Mouse (Mus musculus): ENCODE measurements around the gene Dgkq. TPM values are rescaled to one million over a fixed set of nuclear protein-coding genes. Genes with fewer than 3 reads are reported as not detected.

Dgkq gene
- 11.9 TPM for polyA plus RNA-seq (2014; fragmentation: Illumina TruSeq; extraction: RNeasy Lipid Tissue Mini Kit (QIAGEN cat#74804); ENCODE audit: low read depth, low replicate concordance)

DNA sequence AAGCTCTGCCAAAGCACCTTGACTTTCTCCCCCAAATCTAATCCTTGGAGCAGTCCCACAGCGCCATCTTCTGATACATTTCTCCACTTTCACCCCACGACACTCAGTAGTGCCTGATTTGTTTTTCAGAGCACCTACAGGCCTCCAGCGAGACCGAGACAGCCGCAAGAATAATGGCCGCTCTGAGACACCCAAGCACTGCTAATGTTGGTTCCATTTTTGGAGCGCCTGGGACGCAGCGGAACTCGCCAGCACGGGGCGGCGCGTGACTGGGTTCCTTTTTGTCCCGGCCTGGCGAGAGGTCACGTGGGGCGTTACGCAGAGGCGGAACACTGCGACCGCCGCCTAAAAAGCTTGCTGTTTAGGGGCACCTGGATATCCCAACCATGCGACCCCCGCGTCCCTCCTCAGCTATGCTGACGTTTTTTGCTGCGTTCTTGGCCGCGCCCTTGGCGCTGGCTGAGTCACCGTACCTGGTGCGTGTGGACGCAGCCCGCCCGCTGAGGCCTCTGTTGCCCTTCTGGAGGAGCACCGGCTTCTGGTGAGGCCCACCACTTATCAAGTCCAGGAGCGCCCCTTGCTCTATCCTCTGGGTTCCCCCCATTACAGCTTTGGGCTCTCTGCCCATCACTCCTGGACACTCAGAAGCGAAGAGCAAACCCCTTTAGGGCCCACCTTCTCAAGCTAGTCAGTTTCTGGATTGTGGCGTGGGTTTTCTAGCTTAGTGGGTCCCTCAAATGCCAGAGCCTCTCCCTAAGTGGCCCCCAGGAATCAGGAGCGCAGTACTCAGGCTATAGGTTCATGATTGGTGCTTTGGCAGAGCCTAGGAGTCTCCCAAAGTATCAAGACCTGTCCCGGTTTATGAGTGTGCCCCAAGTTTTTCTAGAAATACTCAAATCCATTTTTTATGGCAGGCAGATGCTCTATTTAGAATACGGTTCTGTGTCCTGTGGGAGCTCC, at the start of gene Dgkq:
Gene Dgkq, minus strand, starts transcription at position 696 of the 960 bp plus-strand sequence.

DNA sequence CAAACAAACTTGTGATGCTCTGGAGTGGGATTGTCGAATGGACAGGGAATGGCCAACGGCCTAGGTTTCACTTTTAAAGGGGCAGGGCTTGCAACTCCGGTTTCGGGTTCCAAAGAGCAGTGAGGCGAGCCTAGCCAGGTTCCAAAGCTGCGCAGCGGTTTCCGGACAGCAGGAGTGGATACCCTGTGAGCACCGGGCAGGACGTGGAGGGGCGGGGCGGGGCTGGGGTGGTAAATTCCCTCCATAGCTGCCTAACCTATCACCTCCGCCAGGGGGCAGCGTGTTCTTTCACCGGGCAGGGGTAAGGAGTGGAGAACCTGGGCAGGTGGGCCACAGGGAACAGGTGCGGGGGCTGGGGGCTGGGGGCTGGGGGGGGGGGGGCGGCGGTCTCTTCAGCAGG, 22.8 kb upstream of the Dgkq start, which contains the start of gene Fgfrl1:
Gene Fgfrl1, plus strand, starts transcription at position 112 of the 400 bp plus-strand sequence.

DNA sequence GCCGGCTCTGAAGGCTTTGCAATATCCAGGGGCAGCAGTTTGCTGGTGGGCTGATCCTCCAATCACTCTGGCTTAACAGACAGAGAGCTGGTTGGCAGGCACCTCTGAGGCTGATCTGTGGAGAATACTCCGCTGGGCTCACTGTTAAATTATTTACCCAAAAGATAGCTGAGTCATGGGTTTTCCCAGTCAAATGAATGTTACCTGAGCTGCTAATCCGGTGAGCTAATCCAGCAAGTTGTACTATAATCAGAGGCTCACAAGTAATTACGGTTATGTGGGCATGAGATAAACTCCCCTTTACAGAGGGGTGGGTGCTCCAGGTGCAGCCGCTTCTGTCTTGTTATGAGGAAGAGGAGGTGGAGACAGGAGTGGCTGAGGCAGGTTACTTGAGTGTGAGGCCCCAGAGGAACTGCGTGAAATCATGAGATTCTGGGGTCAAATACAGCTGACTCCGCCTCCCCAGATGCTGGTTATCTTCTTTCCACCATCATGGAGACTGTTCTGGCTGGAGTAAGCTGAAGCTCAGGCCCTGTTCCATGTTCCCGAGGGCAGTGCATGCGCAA, 5.9 kb upstream of the Dgkq start, which contains the start of gene Slc26a1:
Gene Slc26a1, minus strand, starts transcription at position 319 of the 566 bp plus-strand sequence.

DNA sequence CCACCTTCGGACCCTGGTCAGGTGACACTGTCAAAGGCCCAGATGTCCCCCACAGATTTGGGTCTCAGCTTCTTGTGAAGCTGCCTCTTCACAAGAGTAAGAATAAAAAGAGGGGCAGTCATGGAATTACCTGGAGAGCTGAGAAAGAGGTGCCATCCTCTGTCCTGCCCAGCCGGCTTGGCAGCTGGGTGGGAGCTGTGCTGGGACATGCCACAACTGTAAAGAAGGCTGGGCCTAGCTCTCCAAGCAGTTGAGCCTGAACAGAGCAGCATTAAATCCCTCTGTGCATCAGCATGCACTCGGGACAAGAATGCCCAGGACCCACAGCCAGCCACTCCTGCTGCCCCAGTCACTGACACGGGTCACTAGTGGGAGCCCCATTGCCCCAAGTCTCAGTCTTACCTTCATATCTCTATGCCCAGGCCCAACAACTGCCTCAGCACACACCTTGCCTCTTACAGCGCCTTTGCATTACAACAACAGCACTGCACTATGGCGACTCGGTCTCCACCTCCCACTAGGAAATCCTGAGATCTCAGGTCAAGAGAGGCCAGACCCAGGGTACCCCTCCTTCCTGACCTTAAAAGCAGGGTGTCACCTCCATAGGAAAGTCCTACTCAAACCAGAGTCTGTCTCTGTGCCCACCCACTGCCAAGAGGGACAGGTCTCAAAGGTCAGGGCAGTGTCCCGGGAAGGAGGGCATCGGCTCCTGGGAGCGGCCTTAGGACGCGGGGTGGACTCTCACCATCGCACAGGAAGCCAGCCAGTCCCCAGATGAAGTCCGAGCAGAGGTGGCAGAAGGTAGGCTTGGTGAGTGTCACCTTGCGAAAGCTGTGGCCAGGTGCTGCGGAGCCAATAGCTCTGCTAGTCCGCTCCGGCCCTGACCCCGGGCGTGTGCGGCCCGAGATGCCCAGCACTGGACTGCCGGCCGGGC, 9.5 kb downstream of the Dgkq start, which contains the start of gene Idua:
Gene Idua, plus strand, starts transcription at position 634 of the 934 bp plus-strand sequence.

DNA sequence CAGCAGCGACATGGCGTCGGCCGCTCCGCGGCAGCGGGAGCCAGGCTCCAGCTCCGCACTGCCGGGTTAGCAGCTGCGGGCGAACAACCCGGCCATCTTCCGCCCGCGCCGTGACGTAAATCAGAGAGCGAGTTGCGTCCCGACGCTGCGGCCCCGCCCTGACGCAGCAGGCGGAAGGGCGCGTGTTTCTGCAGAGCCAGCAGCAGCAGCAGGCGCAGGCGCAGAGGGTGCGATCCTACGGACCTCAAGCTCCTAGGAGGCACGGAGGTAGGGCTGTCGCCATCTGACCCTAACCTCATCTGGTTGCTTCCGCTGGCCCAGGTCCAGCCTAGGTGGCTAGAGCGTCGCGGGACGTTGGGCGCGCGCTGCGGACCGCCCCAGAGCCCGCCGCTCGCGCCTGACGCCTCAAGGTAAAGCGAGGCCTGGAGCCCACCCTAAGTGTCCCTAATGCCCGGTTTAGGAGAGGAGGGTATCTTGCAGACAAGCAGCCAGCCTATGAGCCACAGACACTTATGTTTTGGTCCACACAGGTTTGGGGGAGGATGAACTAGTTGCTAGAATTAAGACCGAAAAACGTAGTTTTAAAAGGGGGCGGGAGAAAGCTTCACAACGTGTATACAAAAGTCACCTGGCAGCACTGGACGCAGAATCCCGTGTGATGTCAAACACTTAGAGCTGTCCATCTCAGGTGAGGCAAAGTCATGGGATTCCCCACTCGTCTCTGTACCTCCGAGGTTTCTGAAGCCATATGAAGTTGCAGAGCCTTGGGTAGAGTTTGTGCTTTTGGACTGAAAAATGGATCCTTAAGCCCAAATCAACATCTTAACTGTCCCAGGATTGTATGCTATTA, 39.6 kb downstream of the Dgkq start, which contains the start of the genes Gak and Tmem175:
Gene Gak, minus strand, starts transcription at position 122 of the 850 bp plus-strand sequence.
Gene Tmem175, plus strand, starts transcription at position 137 of the 850 bp plus-strand sequence.

Other genes with a start within 250 kb of the Dgkq start
- 3,167 TPM for gene Atp5k, start 235.2 kb downstream of the Dgkq start, polyA plus RNA-seq (2014; fragmentation: Illumina TruSeq; extraction: RNeasy Lipid Tissue Mini Kit (QIAGEN cat#74804); ENCODE audit: low read depth, low replicate concordance)
- 2.4 TPM for gene Mfsd7a, start 220.8 kb downstream of the Dgkq start, polyA plus RNA-seq (2014; fragmentation: Illumina TruSeq; extraction: RNeasy Lipid Tissue Mini Kit (QIAGEN cat#74804); ENCODE audit: low read depth, low replicate concordance)
- gene Pcgf3, start 208.4 kb downstream of the Dgkq start, polyA plus RNA-seq (2014; fragmentation: Illumina TruSeq; extraction: RNeasy Lipid Tissue Mini Kit (QIAGEN cat#74804); ENCODE audit: low read depth, low replicate concordance), result 11.9 TPM
- gene Cplx1, start 119.6 kb downstream of the Dgkq start, polyA plus RNA-seq (2014; fragmentation: Illumina TruSeq; extraction: RNeasy Lipid Tissue Mini Kit (QIAGEN cat#74804); ENCODE audit: low read depth, low replicate concordance), result 0.60 TPM
- 22.1 TPM for gene Gak, start 39.9 kb downstream of the Dgkq start, polyA plus RNA-seq (2014; fragmentation: Illumina TruSeq; extraction: RNeasy Lipid Tissue Mini Kit (QIAGEN cat#74804); ENCODE audit: low read depth, low replicate concordance)
- 12.9 TPM for gene Tmem175, start 39.9 kb downstream of the Dgkq start, polyA plus RNA-seq (2014; fragmentation: Illumina TruSeq; extraction: RNeasy Lipid Tissue Mini Kit (QIAGEN cat#74804); ENCODE audit: low read depth, low replicate concordance)
- 29.6 TPM for gene Idua, start 9.3 kb downstream of the Dgkq start, polyA plus RNA-seq (2014; fragmentation: Illumina TruSeq; extraction: RNeasy Lipid Tissue Mini Kit (QIAGEN cat#74804); ENCODE audit: low read depth, low replicate concordance)
- not detected for gene Slc26a1, start 5.9 kb upstream of the Dgkq start, polyA plus RNA-seq (2014; fragmentation: Illumina TruSeq; extraction: RNeasy Lipid Tissue Mini Kit (QIAGEN cat#74804); ENCODE audit: low read depth, low replicate concordance)
- gene Fgfrl1, start 22.7 kb upstream of the Dgkq start, polyA plus RNA-seq (2014; fragmentation: Illumina TruSeq; extraction: RNeasy Lipid Tissue Mini Kit (QIAGEN cat#74804); ENCODE audit: low read depth, low replicate concordance), result 18.0 TPM
- gene Rnf212, start 105.3 kb upstream of the Dgkq start, polyA plus RNA-seq (2014; fragmentation: Illumina TruSeq; extraction: RNeasy Lipid Tissue Mini Kit (QIAGEN cat#74804); ENCODE audit: low read depth, low replicate concordance), result not detected
- not detected for gene Tmed11, start 125.7 kb upstream of the Dgkq start, polyA plus RNA-seq (2014; fragmentation: Illumina TruSeq; extraction: RNeasy Lipid Tissue Mini Kit (QIAGEN cat#74804); ENCODE audit: low read depth, low replicate concordance)
- gene Vmn2r8, start 139.2 kb upstream of the Dgkq start, polyA plus RNA-seq (2014; fragmentation: Illumina TruSeq; extraction: RNeasy Lipid Tissue Mini Kit (QIAGEN cat#74804); ENCODE audit: low read depth, low replicate concordance), result not detected
- gene Vmn2r9, start 182.9 kb upstream of the Dgkq start, polyA plus RNA-seq (2014; fragmentation: Illumina TruSeq; extraction: RNeasy Lipid Tissue Mini Kit (QIAGEN cat#74804); ENCODE audit: low read depth, low replicate concordance), result not detected